Mouse (Mus musculus): ENCODE measurements at regions not wholly inside any gene's neighbourhood (a gene's known extent, or its start where the extent isn't known, plus 50 kb on each side); places are given as distances from the start of the nearest gene placed in this dataset.
A peak's percentile ranks its signal among the peaks of the same experiment; 100 is the strongest.

- DNase-seq (ENCODE audit: low spot score in 2 of 2) = no peak
Observed at GRCm38 (mm10) chr13:47862896-47863295, 398.1 kb upstream of the Id4 start.

GRCm38 (mm10) chr13:47868656-47869055 lies 392.4 kb upstream of the Id4 start:
- DNase-seq (ENCODE audit: low spot score in 2 of 2) = no peak

- DNase-seq (ENCODE audit: low spot score in 2 of 2) = no peak
Observed at GRCm38 (mm10) chr13:47869670-47870532, 391.1 kb upstream of the Id4 start.

GRCm38 (mm10) chr13:47872645-47873044 lies 388.4 kb upstream of the Id4 start:
- no peak for DNase-seq (ENCODE audit: low spot score in 2 of 2)

- DNase-seq (ENCODE audit: low spot score in 2 of 2) = no peak
Observed at GRCm38 (mm10) chr13:47892569-47892968, 368.5 kb upstream of the Id4 start.

GRCm38 (mm10) chr13:47894331-47894730 lies 366.7 kb upstream of the Id4 start:
- DNase-seq (ENCODE audit: low spot score in 2 of 2) = peak in 1 of 2 experiments; percentile 11

GRCm38 (mm10) chr13:47895256-47895655 lies 365.8 kb upstream of the Id4 start:
- DNase-seq (ENCODE audit: low spot score in 2 of 2) = no peak

- DNase-seq (ENCODE audit: low spot score in 2 of 2) = no peak
Observed at GRCm38 (mm10) chr13:47896646-47897045, 364.4 kb upstream of the Id4 start.

GRCm38 (mm10) chr13:47909851-47910530 lies 351.0 kb upstream of the Id4 start:
- DNase-seq (ENCODE audit: low spot score in 2 of 2) = no peak

- no peak for DNase-seq (ENCODE audit: low spot score in 2 of 2)
Observed at GRCm38 (mm10) chr13:47910531-47910910, 350.5 kb upstream of the Id4 start.

- DNase-seq (ENCODE audit: low spot score in 2 of 2) = peak in 1 of 2 experiments; percentile 62
Observed at GRCm38 (mm10) chr13:47916456-47916855, 344.6 kb upstream of the Id4 start.

GRCm38 (mm10) chr13:47917370-47917769 lies 343.7 kb upstream of the Id4 start:
- no peak for DNase-seq (ENCODE audit: low spot score in 2 of 2)

- DNase-seq (ENCODE audit: low spot score in 2 of 2) = no peak
Observed at GRCm38 (mm10) chr13:47921044-47921443, 340.0 kb upstream of the Id4 start.

GRCm38 (mm10) chr13:47940696-47941095 lies 320.3 kb upstream of the Id4 start:
- DNase-seq (ENCODE audit: low spot score in 2 of 2) = no peak

- DNase-seq (ENCODE audit: low spot score in 2 of 2) = peak in 1 of 2 experiments; percentile 13
Observed at GRCm38 (mm10) chr13:47942368-47942787, 318.6 kb upstream of the Id4 start.

GRCm38 (mm10) chr13:47943645-47944044 lies 317.4 kb upstream of the Id4 start:
- no peak for DNase-seq (ENCODE audit: low spot score in 2 of 2)

GRCm38 (mm10) chr13:47948098-47948865 lies 312.7 kb upstream of the Id4 start:
- peak in 1 of 2 experiments; percentile 9 for DNase-seq (ENCODE audit: low spot score in 2 of 2)

GRCm38 (mm10) chr13:47950456-47950855 lies 310.6 kb upstream of the Id4 start:
- no peak for DNase-seq (ENCODE audit: low spot score in 2 of 2)

GRCm38 (mm10) chr13:47951043-47951442 lies 310.0 kb upstream of the Id4 start:
- DNase-seq (ENCODE audit: low spot score in 2 of 2) = peak in 1 of 2 experiments; percentile 5

- no peak for DNase-seq (ENCODE audit: low spot score in 2 of 2)
Observed at GRCm38 (mm10) chr13:47952946-47953345, 308.1 kb upstream of the Id4 start.

- no peak for DNase-seq (ENCODE audit: low spot score in 2 of 2)
Observed at GRCm38 (mm10) chr13:47953776-47954175, 307.3 kb upstream of the Id4 start.

GRCm38 (mm10) chr13:47955504-47955903 lies 305.5 kb upstream of the Id4 start:
- DNase-seq (ENCODE audit: low spot score in 2 of 2) = no peak

Measured in left cerebral cortex, adult 9 months (tissue).